Mouse (Mus musculus) lung, postnatal 36 days (tissue): Measurements from ENCODE around the gene Defa21.
"Not testable (repeated sequence)": the region's sequence is repeated elsewhere in the genome, so short reads cannot be mapped to it uniquely, and the experiment has no call there.

ENCODE experiments used
- DNase-seq: peaks from one replicate; pipeline ENCODE4 v3.0.0; 2022; ENCODE audit warnings: mixed read lengths

Gene Defa21

DNA sequence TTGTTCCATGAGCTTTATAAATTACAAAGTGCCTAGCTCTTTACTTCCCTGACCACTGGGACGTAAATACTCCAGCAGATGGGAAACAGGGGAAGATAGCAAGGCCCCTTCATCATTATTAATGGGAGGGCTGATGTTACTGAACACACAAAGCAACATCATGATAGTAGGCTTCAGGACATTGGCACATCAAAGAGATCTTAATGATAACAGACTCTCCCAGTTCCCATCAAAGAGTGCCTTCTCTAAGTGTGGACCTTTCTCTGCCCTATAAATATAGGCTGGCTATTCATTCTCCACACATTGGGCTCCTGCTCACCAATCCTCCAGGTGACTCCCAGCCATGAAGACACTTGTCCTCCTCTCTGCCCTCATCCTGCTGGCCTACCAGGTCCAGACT, at the start of gene Defa21:
Gene Defa21, plus strand, starts transcription at position 301 of the 400 bp plus-strand sequence.
- DNase-seq: not testable (repeated sequence)

DNA sequence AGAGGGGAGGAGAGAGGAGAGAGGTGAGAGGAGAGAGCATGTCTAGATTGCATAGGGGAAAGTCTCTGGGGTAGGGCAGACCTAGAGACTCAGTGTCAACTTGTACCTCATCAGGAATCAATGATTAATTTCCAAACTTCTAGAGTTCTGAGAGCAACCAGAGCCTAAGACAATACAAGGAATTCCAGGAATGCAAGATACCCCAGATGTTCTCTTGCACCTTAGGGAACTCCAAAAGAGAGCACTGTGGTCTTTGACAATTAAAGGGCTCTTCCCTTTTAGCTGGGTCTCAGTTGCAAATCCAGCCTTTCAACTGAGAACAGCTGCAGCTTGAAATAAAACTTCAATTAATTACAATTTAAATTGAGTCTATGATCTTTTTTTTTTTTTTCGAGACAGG, 45.5 kb upstream of the Defa21 start:
- no peak for DNase-seq

DNA sequence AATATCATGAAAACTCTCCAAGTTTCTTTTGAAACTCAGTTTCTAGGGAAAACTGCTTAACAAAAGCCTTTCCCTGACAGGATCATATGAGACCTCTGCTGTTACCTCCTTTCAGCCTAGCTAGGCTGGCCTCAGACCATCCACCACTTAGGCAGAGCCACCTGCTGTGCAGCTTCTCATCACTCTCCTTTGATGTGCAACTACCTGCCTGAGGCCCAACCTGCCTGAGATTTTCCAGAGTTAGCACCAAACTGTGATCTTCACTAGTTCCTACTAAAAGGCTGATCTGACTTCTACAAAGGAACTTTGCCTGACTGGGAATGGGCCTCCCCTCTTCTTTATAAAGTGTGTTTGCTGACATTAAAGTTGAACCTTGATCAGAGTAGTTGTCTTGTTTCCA, 31.3 kb upstream of the Defa21 start:
- DNase-seq: not testable (repeated sequence)

DNA sequence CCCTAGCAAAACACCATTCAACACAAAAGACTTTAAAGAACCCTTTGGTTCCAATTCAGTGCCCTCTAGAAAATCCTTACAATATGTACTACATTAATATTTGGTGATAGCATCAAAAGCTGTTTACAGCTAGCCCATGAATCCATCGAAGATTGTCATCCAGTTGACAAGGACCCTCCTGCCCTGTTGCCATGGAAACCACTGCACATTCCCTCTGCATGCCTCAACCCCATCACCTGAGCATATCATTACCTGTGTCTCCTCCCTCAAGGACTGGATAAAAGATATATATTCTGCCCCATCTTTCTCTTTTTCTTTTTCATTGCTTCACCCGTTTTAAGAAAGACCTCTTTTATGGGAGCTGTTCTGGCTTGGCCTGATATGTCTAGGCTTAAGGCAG, 28.6 kb upstream of the Defa21 start:
- no peak for DNase-seq

DNA sequence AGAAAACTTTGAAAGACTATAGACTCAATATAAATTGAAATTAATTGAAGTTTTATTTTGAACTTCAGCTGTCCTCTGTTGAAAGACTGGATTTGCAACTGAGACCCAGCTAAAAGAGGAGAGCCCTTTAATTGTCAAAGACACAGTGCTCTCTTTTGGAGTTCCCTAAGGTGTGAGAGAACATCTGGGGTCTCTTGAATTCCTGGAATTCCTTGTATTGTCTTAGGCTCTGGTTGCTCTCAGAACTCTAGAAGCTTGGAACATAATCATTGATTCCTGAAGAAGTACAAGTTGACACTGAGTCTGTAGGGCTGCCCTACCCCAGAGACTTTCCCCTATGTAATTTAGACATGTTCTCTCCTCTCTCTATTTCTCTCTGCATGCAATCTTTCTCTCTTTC, 28.1 kb upstream of the Defa21 start:
- DNase-seq: no peak

DNA sequence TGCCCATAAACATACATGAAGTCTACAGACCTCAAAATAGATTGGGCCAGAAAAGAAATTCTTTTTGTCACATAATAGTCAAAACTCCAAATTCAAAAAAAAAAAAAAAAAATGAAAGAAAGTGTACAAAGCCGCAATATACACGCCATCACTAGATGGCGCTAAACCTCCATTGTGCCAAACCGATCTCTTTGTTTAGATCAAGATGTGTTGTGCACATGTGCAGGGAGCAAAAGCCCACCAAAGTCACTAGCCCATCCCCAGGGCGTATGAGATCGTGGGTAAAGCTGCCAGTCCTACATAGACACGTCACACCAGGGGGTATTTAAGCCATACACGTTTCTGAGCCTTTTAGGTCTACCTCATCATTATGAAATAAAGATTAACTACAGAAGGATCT, 24.2 kb upstream of the Defa21 start:
- peak; percentile 8 for DNase-seq

DNA sequence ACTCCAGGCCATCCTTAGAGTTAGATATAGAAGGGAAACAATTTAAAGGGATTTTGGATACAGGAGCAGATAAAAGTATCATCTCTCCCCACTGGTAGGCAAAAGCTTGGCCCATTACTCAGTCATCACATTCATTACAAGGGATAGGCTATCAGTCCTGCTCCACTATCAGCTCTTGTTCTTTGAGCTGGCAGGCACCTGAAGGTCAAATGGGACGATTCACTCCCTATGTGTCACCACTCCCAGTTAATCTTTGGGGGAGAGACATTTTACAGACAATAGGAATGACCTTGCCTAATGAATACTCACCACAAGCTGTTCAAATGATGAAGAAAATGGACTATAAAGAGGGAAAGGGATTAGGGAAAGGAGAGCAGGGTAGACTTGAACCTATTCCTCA, 18.5 kb upstream of the Defa21 start:
- no peak for DNase-seq

DNA sequence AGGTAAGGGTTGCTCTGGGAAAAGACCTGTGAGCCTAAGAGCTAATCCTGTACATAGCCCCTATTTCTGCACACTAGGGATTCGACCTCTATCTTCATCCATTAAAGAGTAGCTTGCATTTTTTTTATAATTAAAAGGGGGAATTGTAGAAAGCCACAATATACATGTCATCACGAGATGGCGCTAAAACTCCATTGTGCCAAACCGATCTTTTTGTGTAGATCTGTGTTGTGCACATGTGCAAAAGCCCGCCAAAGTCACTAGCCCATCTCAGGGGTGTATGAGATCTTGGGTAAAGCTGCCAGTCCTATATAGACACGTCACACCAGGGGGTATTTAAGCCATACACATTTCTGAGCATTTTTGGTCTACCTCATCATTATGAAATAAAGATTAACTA, 16.8 kb upstream of the Defa21 start:
- DNase-seq: not testable (repeated sequence)

DNA sequence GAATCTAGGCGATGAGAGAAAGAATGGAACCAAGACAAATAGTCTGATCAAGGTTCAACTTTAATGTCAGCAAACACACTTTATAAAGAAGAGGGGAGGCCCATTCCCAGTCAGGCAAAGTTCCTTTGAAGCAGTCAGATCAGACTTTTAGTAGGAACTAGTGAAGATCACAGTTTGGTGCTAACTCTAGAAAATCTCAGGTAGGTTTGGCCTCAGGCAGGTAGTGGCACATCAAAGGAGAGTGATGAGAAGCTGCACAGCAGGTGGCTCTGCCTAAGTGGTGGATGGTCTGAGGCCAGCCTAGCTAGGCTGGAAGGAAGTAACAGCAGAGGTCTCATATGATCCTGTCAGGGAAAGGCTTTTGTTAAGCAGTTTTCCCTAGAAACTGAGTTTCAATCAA, 14.8 kb upstream of the Defa21 start:
- not testable (repeated sequence) for DNase-seq

DNA sequence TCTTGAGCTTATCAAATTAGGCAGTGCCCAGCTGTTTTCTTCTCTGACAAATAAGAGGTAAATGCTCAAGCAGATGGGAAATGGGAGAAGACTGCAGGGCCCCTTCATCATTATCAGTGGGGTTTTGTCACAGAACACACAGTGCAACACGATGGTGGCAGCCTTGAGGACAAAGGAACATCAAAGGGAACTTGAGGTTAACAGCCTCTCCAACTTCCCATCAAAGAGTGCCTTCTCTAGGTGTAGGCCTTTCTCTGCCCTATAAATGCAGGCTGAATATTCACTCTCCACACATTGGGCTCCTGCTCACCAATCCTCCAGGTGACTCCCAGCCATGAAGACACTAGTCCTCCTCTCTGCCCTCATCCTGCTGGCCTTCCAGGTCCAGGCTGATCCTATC, 29.4 kb downstream of the Defa21 start, which contains the start of gene Defa23:
Gene Defa23, plus strand, starts transcription at position 301 of the 400 bp plus-strand sequence.
- DNase-seq: not testable (repeated sequence)

DNA sequence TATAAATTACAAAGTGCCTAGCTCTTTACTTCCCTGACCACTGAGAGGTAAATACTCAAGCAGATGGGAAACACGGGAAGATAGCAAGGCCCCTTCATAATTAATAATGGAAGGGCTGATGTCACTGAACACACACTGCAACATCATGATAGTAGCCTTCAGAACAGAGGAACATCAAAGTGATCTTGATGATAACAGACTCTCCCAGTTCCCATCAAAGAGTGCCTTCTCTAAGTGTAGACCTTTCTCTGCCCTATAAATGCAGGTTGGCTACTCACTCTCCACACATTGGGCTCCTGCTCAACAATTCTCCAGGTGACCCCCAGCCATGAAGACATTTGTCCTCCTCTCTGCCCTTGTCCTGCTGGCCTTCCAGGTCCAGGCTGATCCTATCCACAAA, 39.4 kb downstream of the Defa21 start, which contains the start of gene Defa35:
Gene Defa35, plus strand, starts transcription at position 301 of the 400 bp plus-strand sequence.
- not testable (repeated sequence) for DNase-seq
